Mouse (Mus musculus): ENCODE results near the gene Gm28053.

- TF ChIP-seq CTCF (conservative IDR thresholded peaks at IDR 0.05; ENCODE audit: low read length) (no peak), NANOG (IDR thresholded peaks at IDR 0.05; ENCODE audit: borderline replicate concordance, low read length) (no peak), POU5F1 (IDR thresholded peaks at IDR 0.05; ENCODE audit: borderline replicate concordance, low read length) (no peak)
These were observed 38.0 kb upstream of the Gm28053 start for GRCm38 (mm10) chr6:48680421-48680820.

Data from E14TG2a.4 (cell line).